Mouse (Mus musculus): Measurements from ENCODE around the gene Casp1. TPM values are rescaled to one million over a fixed set of nuclear protein-coding genes. Genes with fewer than 3 reads are reported as not detected.

The Casp1 gene
- polyA plus RNA-seq, 1 experiment from 2014 or later, result 2.5 TPM

DNA sequence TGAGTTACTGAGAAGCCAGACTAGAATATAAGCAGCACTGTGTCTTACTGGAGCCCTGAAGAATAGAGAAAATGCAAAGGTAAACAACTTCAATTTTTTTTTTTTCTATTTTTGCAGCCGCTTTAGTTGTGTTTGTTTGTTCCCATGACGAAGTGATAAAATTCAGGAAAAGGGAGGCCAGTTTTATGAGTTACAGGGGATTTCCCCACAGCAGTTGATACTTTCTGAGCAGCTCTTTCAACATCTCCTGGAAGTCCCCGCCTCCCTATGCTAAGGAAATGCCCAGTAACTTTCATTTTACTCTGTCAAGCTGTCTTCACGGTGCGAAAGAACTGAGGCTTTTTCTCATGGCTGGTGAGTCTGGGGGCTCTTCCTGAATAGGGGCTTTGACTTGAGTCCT lies 10.2 kb downstream of the Casp1 start, which contains the start of gene Casp4:
TSS of gene Casp4 (plus strand) at position 268 of the 400 bp plus-strand sequence.
- Histone ChIP-seq H3K27ac (ENCODE audit: low read length) (no peak within 1 kb of the TSS), H3K4me1 (ENCODE audit: control insufficient read depth, insufficient read depth, low read length) (no peaks in the 10 kb centered on the region), H3K9ac (ENCODE audit: low read length) (no peak within 1 kb of the TSS), H3K4me2 (ENCODE audit: low read depth, low read length) (no peak within 1 kb of the TSS), H3K36me3 (ENCODE audit: control insufficient read depth, insufficient read depth, low read length) (no peaks in the 10 kb centered on the region), H3K4me3 (replicated peaks; ENCODE audit: low read length) (peak within 1 kb of the TSS; percentile 9; the same call in 1 of the 2 replicates), H3K27me3 (ENCODE audit: control insufficient read depth, insufficient read depth, low read length) (no peaks in the 10 kb centered on the region), H3K9me3 (replicated peaks; ENCODE audit: control insufficient read depth, low read length) (no peaks in the 10 kb centered on the region)
- 38% methylated on average over 5 of the region's 5 CpGs for WGBS
- ATAC-seq (ENCODE audit: insufficient read depth, low FRiP score), result peak; percentile 56; the same call in 1 of the 2 replicates

DNA sequence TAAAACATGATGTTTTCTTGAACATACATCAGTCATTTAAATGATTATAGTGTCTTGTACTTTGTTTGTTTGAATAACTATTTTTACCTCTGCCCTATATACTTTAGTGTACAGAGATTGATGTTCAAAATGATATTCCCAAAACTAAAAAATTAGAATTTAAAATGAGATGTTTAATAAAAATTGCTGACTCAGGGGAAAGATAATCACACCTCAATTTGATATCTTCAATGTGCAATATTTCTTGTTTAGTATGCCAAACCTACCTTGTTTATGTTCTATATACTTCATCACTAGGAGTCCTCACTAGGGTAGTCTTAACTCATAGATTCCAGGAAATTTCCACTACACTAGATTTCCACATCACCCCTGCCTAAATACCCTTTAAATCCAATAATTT lies 11.8 kb downstream of the Casp1 start:
- no peak for ATAC-seq (ENCODE audit: insufficient read depth, low FRiP score)
- H3K9me3 ChIP-seq (replicated peaks; ENCODE audit: control insufficient read depth, low read length), result no peaks in the 10 kb centered on the region
- no peak overlapping the region for H3K27ac ChIP-seq (ENCODE audit: low read length)
- H3K27me3 ChIP-seq (ENCODE audit: control insufficient read depth, insufficient read depth, low read length), result no peaks in the 10 kb centered on the region
- H3K9ac ChIP-seq (ENCODE audit: low read length), result no peak overlapping the region
- H3K4me2 ChIP-seq (ENCODE audit: low read depth, low read length), result no peak overlapping the region
- H3K36me3 ChIP-seq (ENCODE audit: control insufficient read depth, insufficient read depth, low read length), result no peaks in the 10 kb centered on the region
- no peak overlapping the region for H3K4me3 ChIP-seq (replicated peaks; ENCODE audit: low read length)
- H3K4me1 ChIP-seq (ENCODE audit: control insufficient read depth, insufficient read depth, low read length), result no peaks in the 10 kb centered on the region

DNA sequence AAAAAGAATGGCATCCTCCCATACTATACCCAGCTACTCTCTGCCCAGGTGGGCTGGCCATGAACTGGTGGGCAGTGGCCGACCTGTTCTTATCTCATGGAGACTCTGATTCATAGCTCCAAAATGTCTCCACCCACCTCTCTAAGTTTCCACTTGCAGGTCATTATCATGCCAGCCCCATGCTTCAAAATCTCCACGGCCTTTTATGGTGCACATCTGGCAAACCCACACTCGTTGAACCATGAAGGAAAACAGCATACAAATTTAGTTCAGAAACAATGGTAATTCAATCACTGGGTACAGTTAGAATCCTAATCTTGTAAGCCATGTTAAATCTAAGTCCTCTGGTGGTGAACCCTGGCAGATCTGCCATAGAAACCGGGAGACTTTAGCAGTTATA lies 13.1 kb downstream of the Casp1 start:
- ATAC-seq (ENCODE audit: insufficient read depth, low FRiP score), result no peak
- WGBS, result 73% methylated on average over 4 of the region's 4 CpGs
- no peaks in the 10 kb centered on the region for H3K9me3 ChIP-seq (replicated peaks; ENCODE audit: control insufficient read depth, low read length)

DNA sequence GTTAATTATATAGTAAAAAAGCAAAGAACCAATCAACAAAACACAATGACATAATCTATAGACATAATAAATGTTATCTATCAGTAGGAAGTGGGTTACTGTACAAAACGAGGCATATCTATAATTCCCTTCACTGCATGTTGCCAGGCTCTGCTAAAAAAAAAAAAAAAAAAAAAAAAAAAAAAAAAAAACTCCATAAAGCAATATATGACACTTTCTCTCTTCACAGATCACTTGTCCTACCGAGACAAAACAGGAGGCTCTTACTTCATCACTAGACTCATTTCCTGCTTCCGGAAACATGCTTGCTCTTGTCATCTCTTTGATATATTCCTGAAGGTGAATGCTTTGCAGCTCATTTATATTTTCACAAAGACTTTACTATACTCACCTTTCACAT lies 29.9 kb downstream of the Casp1 start:
- Histone ChIP-seq H3K27ac (ENCODE audit: low read length) (no peak overlapping the region), H3K4me3 (replicated peaks; ENCODE audit: low read length) (no peak overlapping the region), H3K27me3 (ENCODE audit: control insufficient read depth, insufficient read depth, low read length) (no peaks in the 10 kb centered on the region), H3K36me3 (ENCODE audit: control insufficient read depth, insufficient read depth, low read length) (no peaks in the 10 kb centered on the region), H3K9me3 (replicated peaks; ENCODE audit: control insufficient read depth, low read length) (no peaks in the 10 kb centered on the region), H3K4me2 (ENCODE audit: low read depth, low read length) (no peak overlapping the region), H3K4me1 (ENCODE audit: control insufficient read depth, insufficient read depth, low read length) (no peaks in the 10 kb centered on the region), H3K9ac (ENCODE audit: low read length) (no peak overlapping the region)
- WGBS, result 58% methylated on average over 3 of the region's 3 CpGs
- ATAC-seq (ENCODE audit: insufficient read depth, low FRiP score), result no peak

More for the DNA sequence above, 13.1 kb downstream of the Casp1 start:
- no peak overlapping the region for H3K27ac ChIP-seq (ENCODE audit: low read length)
- H3K27me3 ChIP-seq (ENCODE audit: control insufficient read depth, insufficient read depth, low read length), result no peaks in the 10 kb centered on the region
- H3K9ac ChIP-seq (ENCODE audit: low read length), result no peak overlapping the region
- H3K4me3 ChIP-seq (replicated peaks; ENCODE audit: low read length), result no peak overlapping the region
- no peaks in the 10 kb centered on the region for H3K36me3 ChIP-seq (ENCODE audit: control insufficient read depth, insufficient read depth, low read length)
- no peaks in the 10 kb centered on the region for H3K4me1 ChIP-seq (ENCODE audit: control insufficient read depth, insufficient read depth, low read length)
- no peak overlapping the region for H3K4me2 ChIP-seq (ENCODE audit: low read depth, low read length)

DNA sequence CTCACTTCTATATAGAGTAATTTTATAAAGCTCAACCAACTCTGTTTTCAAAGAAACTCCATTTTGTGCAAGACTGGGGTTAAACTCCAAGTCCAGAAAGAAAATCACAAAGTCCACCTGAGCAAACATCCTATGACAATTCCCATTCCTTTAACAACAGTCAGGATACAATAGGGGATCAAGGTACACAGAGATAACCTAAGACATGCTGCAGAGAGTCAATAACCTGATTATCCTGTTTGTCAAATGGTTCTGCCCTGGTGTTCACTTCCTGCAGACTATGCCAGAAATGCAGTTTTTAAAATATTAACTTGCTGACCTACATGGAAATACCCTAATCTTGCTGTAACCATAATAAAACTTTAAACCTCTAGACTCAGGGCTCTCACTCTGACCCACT lies 34.1 kb downstream of the Casp1 start:
- no peaks in the 10 kb centered on the region for H3K27me3 ChIP-seq (ENCODE audit: control insufficient read depth, insufficient read depth, low read length)
- no peak overlapping the region for H3K4me3 ChIP-seq (replicated peaks; ENCODE audit: low read length)
- ATAC-seq (ENCODE audit: insufficient read depth, low FRiP score), result peak; percentile 37; the same call in 1 of the 2 replicates
- H3K4me2 ChIP-seq (ENCODE audit: low read depth, low read length), result no peak overlapping the region
- no peaks in the 10 kb centered on the region for H3K4me1 ChIP-seq (ENCODE audit: control insufficient read depth, insufficient read depth, low read length)
- H3K27ac ChIP-seq (ENCODE audit: low read length), result no peak overlapping the region
- no peaks in the 10 kb centered on the region for H3K36me3 ChIP-seq (ENCODE audit: control insufficient read depth, insufficient read depth, low read length)
- no peak overlapping the region for H3K9ac ChIP-seq (ENCODE audit: low read length)
- no peaks in the 10 kb centered on the region for H3K9me3 ChIP-seq (replicated peaks; ENCODE audit: control insufficient read depth, low read length)

DNA sequence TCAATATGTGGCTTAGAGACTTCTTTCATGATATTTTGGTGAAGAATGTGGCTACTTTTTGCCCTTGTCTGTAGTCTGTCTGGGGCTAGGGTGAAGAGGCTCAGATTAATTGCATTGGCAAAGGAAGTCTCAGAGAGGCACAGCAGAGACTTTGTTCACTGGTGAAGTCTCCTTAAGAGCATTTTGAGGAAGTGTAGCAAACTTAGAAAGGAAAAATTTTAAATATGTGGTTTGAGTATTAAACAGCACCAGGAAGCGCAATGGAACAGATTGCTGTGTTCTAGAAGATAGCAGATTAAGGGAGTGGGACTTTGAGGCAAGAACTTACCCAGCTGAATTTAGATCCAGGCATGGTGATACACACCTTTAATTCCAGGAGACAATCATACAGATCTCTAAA lies 35.1 kb downstream of the Casp1 start:
- no peak overlapping the region for H3K4me3 ChIP-seq (replicated peaks; ENCODE audit: low read length)
- H3K9ac ChIP-seq (ENCODE audit: low read length), result no peak overlapping the region
- no peak overlapping the region for H3K4me2 ChIP-seq (ENCODE audit: low read depth, low read length)
- H3K27ac ChIP-seq (ENCODE audit: low read length), result no peak overlapping the region
- no peak for ATAC-seq (ENCODE audit: insufficient read depth, low FRiP score)
- no peaks in the 10 kb centered on the region for H3K9me3 ChIP-seq (replicated peaks; ENCODE audit: control insufficient read depth, low read length)
- H3K36me3 ChIP-seq (ENCODE audit: control insufficient read depth, insufficient read depth, low read length), result no peaks in the 10 kb centered on the region
- 85% methylated on average over 1 of the region's 1 CpGs for WGBS
- H3K4me1 ChIP-seq (ENCODE audit: control insufficient read depth, insufficient read depth, low read length), result no peaks in the 10 kb centered on the region
- H3K27me3 ChIP-seq (ENCODE audit: control insufficient read depth, insufficient read depth, low read length), result no peaks in the 10 kb centered on the region

DNA sequence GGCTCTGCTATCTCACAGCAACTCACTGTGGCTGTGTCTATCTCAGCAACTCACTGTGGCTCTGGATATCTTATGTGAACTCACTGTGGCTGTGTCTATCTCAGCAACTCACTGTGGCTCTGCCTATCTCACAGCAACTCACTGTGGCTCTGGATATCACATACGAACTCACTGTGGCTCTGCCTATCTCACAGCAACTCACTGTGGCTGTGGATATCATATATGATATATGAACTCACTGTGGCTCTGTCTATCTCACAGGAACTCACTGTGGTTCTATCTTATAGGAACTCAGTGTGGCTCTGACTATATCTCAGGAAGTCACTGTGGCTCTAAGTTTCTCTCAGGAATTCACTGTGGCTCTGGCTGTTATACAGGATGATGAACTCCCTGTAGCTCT lies 44.8 kb downstream of the Casp1 start:
- Histone ChIP-seq H3K27me3 (ENCODE audit: control insufficient read depth, insufficient read depth, low read length) (no peaks in the 10 kb centered on the region), H3K4me1 (ENCODE audit: control insufficient read depth, insufficient read depth, low read length) (no peaks in the 10 kb centered on the region), H3K4me3 (replicated peaks; ENCODE audit: low read length) (no peak overlapping the region), H3K9me3 (replicated peaks; ENCODE audit: control insufficient read depth, low read length) (no peaks in the 10 kb centered on the region), H3K9ac (ENCODE audit: low read length) (no peak overlapping the region), H3K27ac (ENCODE audit: low read length) (no peak overlapping the region), H3K36me3 (ENCODE audit: control insufficient read depth, insufficient read depth, low read length) (no peaks in the 10 kb centered on the region), H3K4me2 (ENCODE audit: low read depth, low read length) (no peak overlapping the region)
- ATAC-seq (ENCODE audit: insufficient read depth, low FRiP score), result no peak
- WGBS, result 62% methylated on average over 1 of the region's 1 CpGs

DNA sequence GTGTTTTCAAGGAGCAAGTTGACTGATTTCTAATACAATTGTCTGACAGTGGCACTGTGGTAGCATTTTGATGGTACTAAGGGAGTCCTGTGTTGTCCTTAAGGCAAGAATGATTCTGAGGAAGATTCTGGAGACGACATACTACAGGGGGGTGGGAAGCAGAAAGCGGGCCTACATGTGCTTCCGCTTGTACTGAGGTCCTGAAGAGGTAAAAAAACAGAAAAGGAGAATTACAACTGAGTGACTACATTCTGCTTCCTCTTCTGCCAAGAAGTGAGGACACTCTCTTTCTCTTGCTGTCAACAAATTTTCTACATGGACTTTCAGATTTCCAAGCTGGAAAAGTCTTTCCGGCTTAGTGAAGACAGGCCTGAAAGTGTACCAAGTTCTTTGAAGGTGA lies 45.8 kb downstream of the Casp1 start:
- Histone ChIP-seq H3K9ac (ENCODE audit: low read length) (no peak overlapping the region), H3K9me3 (replicated peaks; ENCODE audit: control insufficient read depth, low read length) (no peaks in the 10 kb centered on the region), H3K4me2 (ENCODE audit: low read depth, low read length) (no peak overlapping the region), H3K36me3 (ENCODE audit: control insufficient read depth, insufficient read depth, low read length) (no peaks in the 10 kb centered on the region), H3K4me3 (replicated peaks; ENCODE audit: low read length) (no peak overlapping the region), H3K27ac (ENCODE audit: low read length) (no peak overlapping the region), H3K4me1 (ENCODE audit: control insufficient read depth, insufficient read depth, low read length) (no peaks in the 10 kb centered on the region), H3K27me3 (ENCODE audit: control insufficient read depth, insufficient read depth, low read length) (no peaks in the 10 kb centered on the region)
- ATAC-seq (ENCODE audit: insufficient read depth, low FRiP score), result no peak
- 88% methylated on average over 4 of the region's 4 CpGs for WGBS

DNA sequence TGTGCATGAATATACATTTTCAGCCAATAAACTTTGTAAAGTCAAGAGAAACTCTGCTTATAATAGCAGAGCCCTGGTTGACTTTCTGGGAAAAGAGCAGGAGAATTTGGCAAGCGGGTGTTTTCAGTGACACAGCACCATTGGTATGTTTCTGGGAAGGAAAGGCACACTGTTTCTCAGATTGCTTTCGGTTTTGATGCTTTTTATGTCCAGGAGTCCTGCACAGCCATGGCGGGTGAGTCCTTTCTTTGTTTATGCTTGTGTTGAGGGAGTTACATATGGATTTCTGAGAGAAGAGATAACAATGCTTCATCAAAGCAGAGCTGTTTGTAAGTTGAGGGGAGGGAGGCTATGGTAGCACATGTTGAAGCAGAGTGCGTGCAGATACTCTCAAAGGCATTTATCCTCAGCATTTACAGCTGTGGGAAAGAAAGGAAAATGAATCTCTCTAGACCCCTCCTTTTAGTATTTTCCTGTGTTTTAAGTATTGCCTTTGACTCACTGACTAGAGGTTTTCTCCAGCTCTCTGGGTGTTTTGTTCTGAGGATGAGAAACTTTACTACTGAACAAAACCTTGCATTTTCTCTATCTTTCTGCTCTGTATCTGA lies 47.1 kb downstream of the Casp1 start, which contains the start of gene Casp12:
TSS of gene Casp12 (plus strand) at position 140 of the 608 bp plus-strand sequence.
- Histone ChIP-seq H3K27me3 (ENCODE audit: control insufficient read depth, insufficient read depth, low read length) (no peaks in the 10 kb centered on the region), H3K36me3 (ENCODE audit: control insufficient read depth, insufficient read depth, low read length) (no peaks in the 10 kb centered on the region), H3K4me3 (replicated peaks; ENCODE audit: low read length) (peak within 1 kb of the TSS; percentile 40), H3K4me2 (ENCODE audit: low read depth, low read length) (peak within 1 kb of the TSS; percentile 44), H3K27ac (ENCODE audit: low read length) (peak within 1 kb of the TSS; percentile 88), H3K9ac (ENCODE audit: low read length) (no peak within 1 kb of the TSS; the same call in 1 of the 2 replicates), H3K4me1 (ENCODE audit: control insufficient read depth, insufficient read depth, low read length) (no peaks in the 10 kb centered on the region), H3K9me3 (replicated peaks; ENCODE audit: control insufficient read depth, low read length) (no peaks in the 10 kb centered on the region)
- WGBS, result 29% methylated on average over 4 of the region's 4 CpGs
- ATAC-seq (ENCODE audit: insufficient read depth, low FRiP score), result peak; percentile 64; the same call in 1 of the 2 replicates

Data from stomach, embryonic 16.5 days (tissue).